Mouse (Mus musculus) forebrain, embryonic 11.5 days (tissue): ENCODE data around the gene Nfil3. TPM values are rescaled to one million over a fixed set of nuclear protein-coding genes. Genes with fewer than 3 reads are reported as not detected.

Experiments used
- ATAC-seq: fragments of 200-750 bp; cut with Nextera tagmentation; replicated peaks from 2 replicates; pipeline ENCODE4 v1.8.0; 2017; ENCODE audit warnings: moderate TSS enrichment; ENCODE audit not compliant: low FRiP score
- DNase-seq: peaks from one replicate; pipeline ENCODE4 v3.0.0-alpha.2; 2017; ENCODE audit warnings: low spot score
- H3K27ac ChIP-seq: fragments of 300-500 bp; sonication (generic); 2 replicates; pipeline ENCODE4 v1.5.1; 2014; ENCODE audit warnings: low read depth, low read length
- H3K27me3 ChIP-seq: fragments of 300-500 bp; sonication (generic); 2 replicates; pipeline ENCODE4 v1.6.1; 2014; ENCODE audit warnings: mild to moderate bottlenecking, low read length, mixed read lengths; ENCODE audit not compliant: control insufficient read depth, insufficient read depth
- H3K36me3 ChIP-seq: fragments of 300-500 bp; sonication (generic); 2 replicates; pipeline ENCODE4 v1.6.1; 2014; ENCODE audit warnings: mild to moderate bottlenecking, low read length, moderate library complexity, mixed read lengths; ENCODE audit not compliant: control insufficient read depth, insufficient read depth
- H3K4me1 ChIP-seq: fragments of 300-500 bp; sonication (generic); replicated peaks from 2 replicates; pipeline ENCODE4 v1.6.1; 2014; ENCODE audit warnings: low read length, mixed read lengths; ENCODE audit not compliant: control insufficient read depth, insufficient read depth
- H3K4me2 ChIP-seq: fragments of 300-500 bp; sonication (generic); 2 replicates; pipeline ENCODE4 v1.6.1; 2014; ENCODE audit warnings: low read depth, mild to moderate bottlenecking, low read length, moderate library complexity, mixed read lengths; ENCODE audit not compliant: severe bottlenecking
- H3K4me3 ChIP-seq: fragments of 300-500 bp; sonication (generic); 2 replicates; pipeline ENCODE4 v1.5.1; 2014; ENCODE audit warnings: low read depth, low read length
- H3K9ac ChIP-seq: fragments of 300-500 bp; sonication (generic); 2 replicates; pipeline ENCODE4 v1.6.1; 2014; ENCODE audit warnings: low read length
- H3K9me3 ChIP-seq: fragments of 300-500 bp; sonication (generic); 2 replicates; pipeline ENCODE4 v1.6.1; 2016; ENCODE audit warnings: low read length, mixed read lengths; ENCODE audit not compliant: control insufficient read depth
- WGBS: fragments of 180-500 bp; shearing (Covaris S2); extraction: QIAGEN DNeasy Blood & Tissue Kit; methylation state at CpG from one replicate; pipeline ENCODE4 v1.1.7; 2014; 5-methylcytosine and 5-hydroxymethylcytosine counted together
- polyA plus RNA-seq: library from polyadenylated mRNA; unstranded; fragments of >200 nt; fragmentation: Nextera tagmentation; extraction: Ambion mirVana; gene quantifications from 2 replicates; pipeline ENCODE4 v1.2.1, GENCODE M21; 2014

The Nfil3 gene
- polyA plus RNA-seq, 1 experiment from 2014 or later = 17.8 TPM

- ATAC-seq (no peak), DNase-seq (no peak)
- Histone ChIP-seq H3K36me3 (no peaks in the 10 kb centered on the region), H3K27ac (no peak overlapping the region), H3K4me2 (no peak overlapping the region), H3K4me1 (0 out of 2 replicates have a peak, but pooled peaks cover 2% of the 10 kb centered on the region), H3K4me3 (no peak overlapping the region), H3K9me3 (no peaks in the 10 kb centered on the region), H3K9ac (no peak overlapping the region), H3K27me3 (no peaks in the 10 kb centered on the region)
- WGBS = 59% methylated on average over 1 of the region's 1 CpGs
These were observed 37.9 kb downstream of the Nfil3 start for GRCm38 (mm10) chr13:52942876-52943388.

GRCm38 (mm10) chr13:52940956-52941355, 39.9 kb downstream of the Nfil3 start:
- H3K27ac ChIP-seq = no peak overlapping the region
- 86% methylated on average over 7 of the region's 7 CpGs for WGBS
- no peak overlapping the region for H3K4me2 ChIP-seq
- ATAC-seq = no peak
- H3K27me3 ChIP-seq = no peaks in the 10 kb centered on the region
- H3K4me3 ChIP-seq = no peak overlapping the region
- no peak overlapping the region for H3K9ac ChIP-seq
- H3K9me3 ChIP-seq = no peaks in the 10 kb centered on the region
- DNase-seq = no peak
- H3K4me1 ChIP-seq = 0 out of 2 replicates have a peak, but pooled peaks cover 2% of the 10 kb centered on the region
- no peaks in the 10 kb centered on the region for H3K36me3 ChIP-seq

- Histone ChIP-seq H3K9me3 (no peaks in the 10 kb centered on the region), H3K9ac (no peak overlapping the region), H3K27ac (no peak overlapping the region), H3K4me1 (peaks cover 2% of the 10 kb centered on the region; the same call in 1 of the 2 replicates), H3K36me3 (no peaks in the 10 kb centered on the region), H3K4me2 (no peak overlapping the region), H3K4me3 (no peak overlapping the region), H3K27me3 (no peaks in the 10 kb centered on the region)
- ATAC-seq (no peak), DNase-seq (no peak)
- WGBS = 47% methylated on average over 10 of the region's 10 CpGs
These were observed 50.3 kb downstream of the Nfil3 start for GRCm38 (mm10) chr13:52930582-52930981.

GRCm38 (mm10) chr13:52929209-52930171, 51.4 kb downstream of the Nfil3 start, which contains the start of gene Auh:
Auh (minus strand) TSS chr13:52929681.
- under 1% methylated on average over 62 of the region's 63 CpGs for WGBS
- no peaks in the 10 kb centered on the region for H3K9me3 ChIP-seq
- peak; percentile 96 for ATAC-seq

GRCm38 (mm10) chr13:52928392-52928791, 52.5 kb downstream of the Nfil3 start:
- ATAC-seq (no peak), DNase-seq (no peak)
- Histone ChIP-seq H3K9ac (peak overlapping the region; percentile 81; the same call in 1 of the 2 replicates), H3K27me3 (no peaks in the 10 kb centered on the region), H3K4me1 (peaks cover 2% of the 10 kb centered on the region; the same call in 1 of the 2 replicates), H3K36me3 (no peaks in the 10 kb centered on the region), H3K4me2 (peak overlapping the region; percentile 58; the same call in 1 of the 2 replicates), H3K27ac (no peak overlapping the region), H3K4me3 (peak overlapping the region; percentile 82), H3K9me3 (no peaks in the 10 kb centered on the region)
- WGBS = 76% methylated on average over 9 of the region's 9 CpGs

More at GRCm38 (mm10) chr13:52929209-52930171, 51.4 kb downstream of the Nfil3 start, which contains the start of gene Auh:
- peak within 1 kb of the TSS; percentile 82 for H3K4me3 ChIP-seq
- H3K4me1 ChIP-seq = peaks cover 2% of the 10 kb centered on the region; the same call in 1 of the 2 replicates
- H3K9ac ChIP-seq = peak within 1 kb of the TSS; percentile 81
- peak; percentile 95 for DNase-seq
- H3K27me3 ChIP-seq = no peaks in the 10 kb centered on the region
- no peaks in the 10 kb centered on the region for H3K36me3 ChIP-seq
- H3K4me2 ChIP-seq = peak within 1 kb of the TSS; percentile 67
- H3K27ac ChIP-seq = peak within 1 kb of the TSS; percentile 37; the same call in 1 of the 2 replicates

GRCm38 (mm10) chr13:52924457-52924856, 56.4 kb downstream of the Nfil3 start:
- H3K36me3 ChIP-seq = no peaks in the 10 kb centered on the region
- no peaks in the 10 kb centered on the region for H3K27me3 ChIP-seq
- H3K4me1 ChIP-seq = no peaks in the 10 kb centered on the region; the same call in 1 of the 2 replicates
- DNase-seq (no peak), ATAC-seq (no peak)
- H3K27ac ChIP-seq = no peak overlapping the region
- H3K4me2 ChIP-seq = no peak overlapping the region
- H3K4me3 ChIP-seq = no peak overlapping the region
- WGBS = 87% methylated on average over 5 of the region's 5 CpGs
- no peaks in the 10 kb centered on the region for H3K9me3 ChIP-seq
- no peak overlapping the region for H3K9ac ChIP-seq

- no peaks in the 10 kb centered on the region for H3K36me3 ChIP-seq
- no peaks in the 10 kb centered on the region for H3K27me3 ChIP-seq
- H3K4me2 ChIP-seq = no peak overlapping the region
- H3K9ac ChIP-seq = no peak overlapping the region
- no peak for ATAC-seq
- no peak overlapping the region for H3K27ac ChIP-seq
- no peak for DNase-seq
- no peak overlapping the region for H3K4me3 ChIP-seq
- no peaks in the 10 kb centered on the region for H3K9me3 ChIP-seq
- WGBS = 79% methylated on average over 8 of the region's 8 CpGs
- no peaks in the 10 kb centered on the region for H3K4me1 ChIP-seq
These were observed 58.9 kb downstream of the Nfil3 start for GRCm38 (mm10) chr13:52921966-52922365.

GRCm38 (mm10) chr13:52921065-52921825, 59.6 kb downstream of the Nfil3 start:
- H3K4me3 ChIP-seq = no peak overlapping the region
- no peak for DNase-seq
- no peaks in the 10 kb centered on the region for H3K36me3 ChIP-seq
- H3K9ac ChIP-seq = no peak overlapping the region
- H3K27ac ChIP-seq = no peak overlapping the region
- no peak for ATAC-seq
- H3K9me3 ChIP-seq = no peaks in the 10 kb centered on the region
- H3K27me3 ChIP-seq = no peaks in the 10 kb centered on the region
- H3K4me1 ChIP-seq = no peaks in the 10 kb centered on the region
- 88% methylated on average over 7 of the region's 7 CpGs for WGBS
- no peak overlapping the region for H3K4me2 ChIP-seq
